8 mouse cellular contexts compared by ENCODE assay signal in genomic region chr5:144767911-144768841, GRCm38 (mm10). TPM values are rescaled to one million over a fixed set of nuclear protein-coding genes. Genes with fewer than 3 reads are reported as not detected.
DNase-seq lines count a peak whose midpoint lies in the region; ATAC-seq lines count a peak whose summit lies in the region.

No protein-coding gene starts in this region.

- H3K27ac ChIP-seq in hindbrain, embryonic 16.5 days (ENCODE audit: low read depth, low read length): peak overlapping the region; percentile 99
- peak overlapping the region; percentile 55 for H3K27ac ChIP-seq in macrophage

- H3K4me2 ChIP-seq in hindbrain, embryonic 16.5 days (ENCODE audit: low read length): peak overlapping the region; percentile 91

- H3K9me3 ChIP-seq in hindbrain, embryonic 16.5 days (ENCODE audit: control insufficient read depth, low read length): no peaks in the 10 kb centered on the region

- H3K36me3 ChIP-seq in hindbrain, embryonic 16.5 days (ENCODE audit: control insufficient read depth, insufficient read depth, low read length): peaks cover 14% of the 10 kb centered on the region; the same call in 1 of the 2 replicates
- H3K36me3 ChIP-seq in macrophage (ENCODE audit: inconsistent target): no peaks in the 10 kb centered on the region

- H3K27me3 ChIP-seq in hindbrain, embryonic 16.5 days (replicated peaks; ENCODE audit: control insufficient read depth, insufficient read depth, low read length): no peaks in the 10 kb centered on the region

- under 1% methylated on average over 87 of the region's 92 CpGs for WGBS in hindbrain, embryonic 16.5 days
- WGBS in macrophage (ENCODE audit: missing documents): under 1% methylated on average over 84 of the region's 92 CpGs

- DNase-seq in R1 (ENCODE audit: low read depth, low spot score): peak; percentile 92
- DNase-seq in cerebellum, postnatal 25 days: peak; percentile 97 to 98
- peak; percentile 89 to 90 for DNase-seq in frontal cortex, postnatal 36 days (ENCODE audit: low spot score in 2 of 2)
- peak; percentile 88 to 90 for DNase-seq in left cerebral cortex, adult 18-20 months (ENCODE audit: low spot score in 2 of 2)
- DNase-seq in right cerebral cortex, adult 18-20 months: peak; percentile 91
- peak; percentile 66 for DNase-seq in urinary bladder, postnatal 10 days (ENCODE audit: low spot score)

- H3K4me1 ChIP-seq in hindbrain, embryonic 16.5 days (ENCODE audit: control insufficient read depth, insufficient read depth, low read depth, low read length): peaks cover 10% of the 10 kb centered on the region

- H3K4me3 ChIP-seq in hindbrain, embryonic 16.5 days (ENCODE audit: low read length): peak overlapping the region; percentile 88
- H3K4me3 ChIP-seq in macrophage (ENCODE audit: inconsistent target): peak overlapping the region; percentile 80

- H3K9ac ChIP-seq in hindbrain, embryonic 16.5 days (ENCODE audit: low read depth, low read length): peak overlapping the region; percentile 96

- ATAC-seq in hindbrain, embryonic 16.5 days: peak; percentile 92

- H3K79me2 ChIP-seq in macrophage (ENCODE audit: inconsistent target): peaks cover 35% of the 10 kb centered on the region

RNA-seq across cellular contexts. Expression of gene Trrap, which starts 0.6 kb away (rescaled TPM):
- 60.3 and 65.5 TPM in 2 replicates for polyA plus RNA-seq in hindbrain, embryonic 16.5 days (2015; fragmentation: Nextera tagmentation; extraction: Ambion mirVana)
- 100 to 1,000 TPM; 138 to 146 TPM for total RNA-seq in left cerebral cortex, adult 18-20 months (2021)
- 100 to 1,000 TPM; 124 to 522 (median 316) TPM for total RNA-seq in macrophage (2018; cell fraction: chromatin; rRNA removed)
- 10 to 100 TPM; 29.4 to 68.5 (median 53.9) TPM for total RNA-seq in macrophage (2018; cell fraction: cytosol; rRNA removed)
- total RNA-seq in macrophage (2018; cell fraction: nucleus; rRNA removed): 100 to 1,000 TPM in 23 of 26 experiments, 10 to 100 TPM in 3; 88.3 to 235 (median 172) TPM
- 29.3 to 43.3 TPM (median 34.3 TPM) in 3 replicates for polyA plus RNA-seq in macrophage (2018)

RNA-seq across cellular contexts. Expression of gene Tmem130, which starts 6.6 kb away (rescaled TPM):
- 499 and 500 TPM in 2 replicates for polyA plus RNA-seq in hindbrain, embryonic 16.5 days (2015; fragmentation: Nextera tagmentation; extraction: Ambion mirVana)
- total RNA-seq in left cerebral cortex, adult 18-20 months (2021): 100 to 1,000 TPM; 189 to 201 TPM
- not detected for total RNA-seq in macrophage (2018; cell fraction: chromatin; rRNA removed)
- total RNA-seq in macrophage (2018; cell fraction: cytosol; rRNA removed): not detected
- total RNA-seq in macrophage (2018; cell fraction: nucleus; rRNA removed): not detected
- not detected in 3 replicates for polyA plus RNA-seq in macrophage (2018)

Comparison
In these comparisons a context has a peak if more than half of its experiments do, and no peak if none do; other contexts are left out.
1. Peak in every context shown above with its lines: DNase-seq, ATAC-seq, H3K4me3 ChIP-seq and H3K27ac ChIP-seq.
2. RNA of gene Tmem130, which starts 6.6 kb away (polyA plus RNA-seq): 499 to 500 TPM in hindbrain, embryonic 16.5 days; not detected in macrophage; every median in the first group is over 100 times any median in the second.